Mouse (Mus musculus) liver, embryonic 14.5 days (tissue): ENCODE data around the gene Myh9.

ENCODE experiments used
- CTCF ChIP-seq: IDR thresholded peaks from 2 replicates; pipeline ENCODE4 v1.5.1; 2016; ENCODE audit warnings: antibody characterized with exemption, low read depth, control low read depth
- EP300 ChIP-seq: IDR thresholded peaks from 2 replicates; pipeline ENCODE4 v1.6.1; 2016; ENCODE audit warnings: antibody characterized with exemption, low read depth

DNA sequence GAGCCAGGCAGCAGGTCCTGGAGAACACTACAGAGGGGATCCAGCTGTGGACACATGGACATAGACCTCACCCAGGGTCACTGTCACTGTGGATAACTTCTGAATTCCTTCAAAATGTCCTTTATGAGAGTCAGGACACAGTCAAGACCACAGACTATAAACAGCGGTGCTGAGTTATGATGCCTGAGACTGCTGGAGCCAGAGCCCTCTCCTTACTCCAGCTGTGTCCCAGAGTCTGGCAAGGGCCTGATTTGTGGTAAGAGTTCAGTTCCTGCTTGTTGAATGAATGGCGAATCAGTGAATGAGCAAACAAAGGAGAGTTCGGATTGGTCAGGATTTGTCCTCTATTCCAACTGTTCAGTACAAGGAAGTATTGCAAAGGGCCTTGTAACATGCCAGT is 34.7 kb upstream of the Myh9 start:
- TF ChIP-seq EP300 (no peak), CTCF (no peak)
